Mouse (Mus musculus) lung, embryonic 14.5 days (tissue): ENCODE data around the gene Col3a1. TPM values are rescaled to one million over a fixed set of nuclear protein-coding genes. Genes with fewer than 3 reads are reported as not detected.
A peak's percentile ranks its signal among the peaks of the same experiment; 100 is the strongest.

Source experiments
- ATAC-seq: fragments of 200-750 bp; cut with Nextera tagmentation; 2 replicates; pipeline ENCODE4 v1.8.0; 2017; ENCODE audit warnings: mild to moderate bottlenecking, moderate TSS enrichment, moderate library complexity; ENCODE audit not compliant: insufficient read depth
- DNase-seq: peaks from one replicate; pipeline ENCODE4 v3.0.0-alpha.2; 2015
- H3K27ac ChIP-seq: fragments of 300-500 bp; sonication (generic); 2 replicates; pipeline ENCODE4 v1.5.1; 2014; ENCODE audit warnings: low read depth, mild to moderate bottlenecking, moderate library complexity
- H3K27me3 ChIP-seq: fragments of 300-500 bp; sonication (generic); 2 replicates; pipeline ENCODE4 v1.6.1; 2014; ENCODE audit warnings: low read length, control low read depth; ENCODE audit not compliant: insufficient read depth
- H3K36me3 ChIP-seq: fragments of 300-500 bp; sonication (generic); 2 replicates; pipeline ENCODE4 v1.6.1; 2014; ENCODE audit warnings: control low read depth; ENCODE audit not compliant: insufficient read depth
- H3K4me1 ChIP-seq: fragments of 300-500 bp; sonication (generic); 2 replicates; pipeline ENCODE4 v1.6.1; 2014; ENCODE audit warnings: antibody characterized with exemption, control low read depth; ENCODE audit not compliant: insufficient read depth
- H3K4me2 ChIP-seq: fragments of 300-500 bp; sonication (generic); 2 replicates; pipeline ENCODE4 v1.6.1; 2014; ENCODE audit warnings: mild to moderate bottlenecking
- H3K4me3 ChIP-seq: fragments of 300-500 bp; sonication (generic); 2 replicates; pipeline ENCODE4 v1.5.1; 2014; ENCODE audit warnings: low read depth, low read length
- H3K9ac ChIP-seq: fragments of 300-500 bp; sonication (generic); 2 replicates; pipeline ENCODE4 v1.6.1; 2014
- H3K9me3 ChIP-seq: fragments of 300-500 bp; sonication (generic); 2 replicates; pipeline ENCODE4 v1.6.1; 2016; ENCODE audit warnings: low read depth, low read length, control low read depth
- CTCF ChIP-seq: IDR thresholded peaks from 2 replicates; pipeline ENCODE4 v1.5.1; 2016; ENCODE audit warnings: antibody characterized with exemption, low read depth
- WGBS: fragments of 180-500 bp; shearing (Covaris S2); extraction: QIAGEN DNeasy Blood & Tissue Kit; methylation state at CpG from one replicate; pipeline ENCODE4 v1.1.7; 2014; 5-methylcytosine and 5-hydroxymethylcytosine counted together
- polyA plus RNA-seq: library from polyadenylated mRNA; unstranded; fragments of >200 nt; fragmentation: Nextera tagmentation; extraction: Ambion mirVana; gene quantifications from 2 replicates; pipeline ENCODE4 v1.2.1, GENCODE M21; 2014

Col3a1 gene
- polyA plus RNA-seq = 1,504 and 1,512 TPM in 2 replicates

GRCm38 (mm10) chr1:45311388-45311787 lies at the start of gene Col3a1:
Gene Col3a1, plus strand, starts transcription at chr1:45311538.
- Histone ChIP-seq H3K4me2 (peak within 1 kb of the TSS; percentile 49), H3K27me3 (no peaks in the 10 kb centered on the region), H3K4me3 (peak within 1 kb of the TSS; percentile 53), H3K4me1 (no peaks in the 10 kb centered on the region; the same call in 1 of the 2 replicates), H3K9me3 (no peaks in the 10 kb centered on the region), H3K27ac (peak within 1 kb of the TSS; percentile 98), H3K36me3 (peaks cover 3% of the 10 kb centered on the region; the same call in 1 of the 2 replicates), H3K9ac (peak within 1 kb of the TSS; percentile 76)
- 16% methylated on average over 4 of the region's 4 CpGs for WGBS
- DNase-seq = peak; percentile 92
- TF ChIP-seq CTCF = no peak
- ATAC-seq = peak; percentile 94

- Histone ChIP-seq H3K9me3 (no peaks in the 10 kb centered on the region), H3K27me3 (no peaks in the 10 kb centered on the region), H3K4me1 (no peaks in the 10 kb centered on the region), H3K27ac (no peak overlapping the region), H3K36me3 (no peaks in the 10 kb centered on the region), H3K4me2 (no peak overlapping the region), H3K9ac (no peak overlapping the region), H3K4me3 (no peak overlapping the region)
- DNase-seq (no peak), ATAC-seq (no peak)
- TF ChIP-seq CTCF = no peak
These were observed 41.9 kb upstream of the Col3a1 start for GRCm38 (mm10) chr1:45269421-45269820.

- H3K27me3 ChIP-seq = no peaks in the 10 kb centered on the region
- no peaks in the 10 kb centered on the region for H3K4me1 ChIP-seq
- no peak for TF ChIP-seq CTCF
- H3K36me3 ChIP-seq = no peaks in the 10 kb centered on the region
- H3K9me3 ChIP-seq = no peaks in the 10 kb centered on the region
- ATAC-seq = peak; percentile 94
- no peak overlapping the region for H3K4me3 ChIP-seq
- H3K9ac ChIP-seq = no peak overlapping the region
- H3K27ac ChIP-seq = peak overlapping the region; percentile 48; the same call in 1 of the 2 replicates
- WGBS = 18% methylated on average over 2 of the region's 2 CpGs
- DNase-seq = peak; percentile 88
- H3K4me2 ChIP-seq = no peak overlapping the region
These were observed 35.3 kb upstream of the Col3a1 start for GRCm38 (mm10) chr1:45276006-45276539.

GRCm38 (mm10) chr1:45287954-45288353 lies 23.4 kb upstream of the Col3a1 start:
- H3K4me1 ChIP-seq = 0 out of 2 replicates have a peak, but pooled peaks cover 3% of the 10 kb centered on the region
- H3K4me2 ChIP-seq = no peak overlapping the region
- H3K4me3 ChIP-seq = no peak overlapping the region
- no peaks in the 10 kb centered on the region for H3K36me3 ChIP-seq
- no peaks in the 10 kb centered on the region for H3K27me3 ChIP-seq
- ATAC-seq (no peak), DNase-seq (no peak)
- H3K9me3 ChIP-seq = no peaks in the 10 kb centered on the region
- H3K9ac ChIP-seq = no peak overlapping the region
- no peak for TF ChIP-seq CTCF
- H3K27ac ChIP-seq = no peak overlapping the region
- WGBS = 83% methylated on average over 1 of the region's 1 CpGs

- ATAC-seq (peak; percentile 49), DNase-seq (peak; percentile 54)
- H3K4me3 ChIP-seq = no peak overlapping the region
- no peak for TF ChIP-seq CTCF
- 0 out of 2 replicates have a peak, but pooled peaks cover 3% of the 10 kb centered on the region for H3K4me1 ChIP-seq
- no peak overlapping the region for H3K9ac ChIP-seq
- no peak overlapping the region for H3K4me2 ChIP-seq
- WGBS = 47% methylated on average over 4 of the region's 4 CpGs
- no peaks in the 10 kb centered on the region for H3K27me3 ChIP-seq
- no peaks in the 10 kb centered on the region for H3K36me3 ChIP-seq
- no peaks in the 10 kb centered on the region for H3K9me3 ChIP-seq
- peak overlapping the region; percentile 55 for H3K27ac ChIP-seq
These were observed 21.3 kb upstream of the Col3a1 start for GRCm38 (mm10) chr1:45290037-45290436.

GRCm38 (mm10) chr1:45299394-45300119 lies 11.8 kb upstream of the Col3a1 start:
- TF ChIP-seq CTCF = no peak
- no peak overlapping the region for H3K4me3 ChIP-seq
- H3K9me3 ChIP-seq = no peaks in the 10 kb centered on the region
- H3K4me1 ChIP-seq = no peaks in the 10 kb centered on the region
- no peaks in the 10 kb centered on the region for H3K27me3 ChIP-seq
- 51% methylated on average over 3 of the region's 3 CpGs for WGBS
- no peaks in the 10 kb centered on the region for H3K36me3 ChIP-seq
- DNase-seq (peak; percentile 28), ATAC-seq (peak; percentile 58; the same call in 1 of the 2 replicates)
- H3K4me2 ChIP-seq = no peak overlapping the region
- peak overlapping the region; percentile 38; the same call in 1 of the 2 replicates for H3K27ac ChIP-seq
- H3K9ac ChIP-seq = no peak overlapping the region

- no peak overlapping the region for H3K9ac ChIP-seq
- no peak for TF ChIP-seq CTCF
- H3K4me2 ChIP-seq = no peak overlapping the region
- no peaks in the 10 kb centered on the region for H3K27me3 ChIP-seq
- H3K4me3 ChIP-seq = no peak overlapping the region
- ATAC-seq = 0 out of 2 replicates have a peak, but pooled peaks have one; percentile 31
- peak; percentile 66 for DNase-seq
- 38% methylated on average over 1 of the region's 1 CpGs for WGBS
- no peaks in the 10 kb centered on the region for H3K9me3 ChIP-seq
- H3K27ac ChIP-seq = no peak overlapping the region
- no peaks in the 10 kb centered on the region; the same call in 1 of the 2 replicates for H3K4me1 ChIP-seq
- H3K36me3 ChIP-seq = no peaks in the 10 kb centered on the region
These were observed 7.1 kb upstream of the Col3a1 start for GRCm38 (mm10) chr1:45304273-45304672.
